Mouse (Mus musculus) spleen, adult 2 months (tissue): ENCODE measurements around the gene Mpped2.

Experiments
- CTCF ChIP-seq: fragments of 200-500 bp; IDR thresholded peaks from 2 replicates; pipeline ENCODE4 v1.5.1; 2011; ENCODE audit warnings: mild to moderate bottlenecking, inconsistent platforms; ENCODE audit not compliant: insufficient read depth, insufficient read length, insufficient replicate concordance; ENCODE audit errors: extremely low read depth
- POLR2A ChIP-seq: fragments of 200-500 bp; IDR thresholded peaks from 2 replicates; pipeline ENCODE4 v1.6.1; 2011; ENCODE audit warnings: low read depth, low read length, inconsistent platforms

- TF ChIP-seq CTCF (no peak), POLR2A (no peak)
These were observed 156.3 kb downstream of the Mpped2 start for GRCm38 (mm10) chr2:106849389-106849788.
